Mouse (Mus musculus) liver, embryonic 14.5 days (tissue): ENCODE results near the gene Tfcp2l1. TPM values are rescaled to one million over a fixed set of nuclear protein-coding genes. Genes with fewer than 3 reads are reported as not detected.

ENCODE experiments used
- ATAC-seq: fragments of 200-750 bp; cut with Nextera tagmentation; 2 replicates; pipeline ENCODE4 v1.8.0; 2017; ENCODE audit warnings: moderate number of reproducible peaks, mild to moderate bottlenecking, moderate library complexity; ENCODE audit not compliant: insufficient read depth
- DNase-seq, 3 experiments: peaks; one replicate each; pipeline ENCODE4 v3.0.0-alpha.2; 2012 to 2013; ENCODE audit warnings: low read depth in 3 of 3, low spot score in 3 of 3
- H3K27ac ChIP-seq: fragments of 300-500 bp; sonication (generic); 2 replicates; pipeline ENCODE4 v1.5.1; 2014; ENCODE audit warnings: moderate library complexity, mild to moderate bottlenecking, control low read depth, inconsistent platforms
- H3K27me3 ChIP-seq: fragments of 300-500 bp; sonication (generic); 2 replicates; pipeline ENCODE4 v1.6.1; 2014; ENCODE audit warnings: mild to moderate bottlenecking, low read length, moderate library complexity; ENCODE audit not compliant: control insufficient read depth, insufficient read depth
- H3K36me3 ChIP-seq: fragments of 300-500 bp; sonication (generic); replicated peaks from 2 replicates; pipeline ENCODE4 v1.6.1; 2014; ENCODE audit warnings: low read depth; ENCODE audit not compliant: control insufficient read depth, insufficient read depth
- H3K4me1 ChIP-seq, 2 experiments: fragments of 200-500 bp in 1 of 2; fragments of 300-500 bp in 1 of 2; sonication (generic) in 1 of 2; replicated peaks; 2 replicates each; pipeline ENCODE4 v1.6.1; 2012 to 2014; ENCODE audit warnings: antibody characterized with exemption in 1 of 2, inconsistent platforms in 1 of 2, low read length in 1 of 2; ENCODE audit not compliant: control insufficient read depth in 2 of 2, insufficient read depth in 2 of 2
- H3K4me2 ChIP-seq: fragments of 300-500 bp; sonication (generic); 2 replicates; pipeline ENCODE4 v1.6.1; 2014; ENCODE audit warnings: low read depth, mild to moderate bottlenecking, control low read depth, moderate library complexity
- H3K4me3 ChIP-seq, 2 experiments: fragments of 200-500 bp in 1 of 2; fragments of 300-500 bp in 1 of 2; sonication (generic) in 1 of 2; 2 replicates each; pipeline ENCODE4 v1.5.1; 2012 to 2014; ENCODE audit warnings: low read depth in 2 of 2, low read length in 2 of 2, mild to moderate bottlenecking in 2 of 2, control low read depth in 1 of 2, inconsistent platforms in 1 of 2, moderate library complexity in 1 of 2; ENCODE audit not compliant: insufficient read depth in 1 of 2
- H3K9ac ChIP-seq: fragments of 300-500 bp; sonication (generic); replicated peaks from 2 replicates; pipeline ENCODE4 v1.6.1; 2014; ENCODE audit warnings: mild to moderate bottlenecking, control low read depth, moderate library complexity
- H3K9me3 ChIP-seq: fragments of 300-500 bp; sonication (generic); 2 replicates; pipeline ENCODE4 v1.6.1; 2016; ENCODE audit warnings: low read length, mixed read lengths; ENCODE audit not compliant: control insufficient read depth
- CTCF ChIP-seq: IDR thresholded peaks from 2 replicates; pipeline ENCODE4 v1.5.1; 2016; ENCODE audit warnings: antibody characterized with exemption, low read depth, control low read depth
- EP300 ChIP-seq: IDR thresholded peaks from 2 replicates; pipeline ENCODE4 v1.6.1; 2016; ENCODE audit warnings: antibody characterized with exemption, low read depth
- WGBS: fragments of 180-500 bp; shearing (Covaris S2); extraction: QIAGEN DNeasy Blood & Tissue Kit; methylation state at CpG from one replicate; pipeline ENCODE4 v1.1.7; 2014; ENCODE audit not compliant: insufficient replicate concordance; 5-methylcytosine and 5-hydroxymethylcytosine counted together
- polyA plus RNA-seq, 2 experiments: library from polyadenylated mRNA; depleted of rRNA in 1 of 2; stranded (reverse) in 1 of 2; unstranded in 1 of 2; fragments of >200 nt; fragmentation: Nextera tagmentation in 1 of 2; extraction: Ambion mirVana in 1 of 2; gene quantifications; 2 replicates each; pipeline versions ENCODE4 v1.2.1 to v1.2.3; 2012 to 2014

Tfcp2l1 gene
- polyA plus RNA-seq, 2 experiments: 0.94 to 1.2 TPM

- DNase-seq (no peak), ATAC-seq (no peak)
- no peaks in the 10 kb centered on the region for H3K27me3 ChIP-seq
- no peaks in the 10 kb centered on the region for H3K36me3 ChIP-seq
- peaks cover 0 to 5% of the 10 kb centered on the region in 2 experiments; a peak in 1 of 4 replicates for H3K4me1 ChIP-seq
- TF ChIP-seq EP300: no peak
- no peak for TF ChIP-seq CTCF
- no peak overlapping the region for H3K4me3 ChIP-seq
- H3K9me3 ChIP-seq: no peaks in the 10 kb centered on the region
- 57% methylated on average over 9 of the region's 9 CpGs for WGBS
- H3K9ac ChIP-seq: no peak overlapping the region
- H3K4me2 ChIP-seq: no peak overlapping the region
- H3K27ac ChIP-seq: no peak overlapping the region
Observed at GRCm38 (mm10) chr1:118649933-118650770, 22.4 kb downstream of the Tfcp2l1 start.

- no peaks in the 10 kb centered on the region for H3K9me3 ChIP-seq
- no peaks in the 10 kb centered on the region for H3K36me3 ChIP-seq
- H3K27ac ChIP-seq: no peak overlapping the region
- no peaks in the 10 kb centered on the region for H3K27me3 ChIP-seq
- H3K4me3 ChIP-seq: no peak overlapping the region
- H3K9ac ChIP-seq: no peak overlapping the region
- H3K4me1 ChIP-seq: peaks cover 0 to 4% of the 10 kb centered on the region in 2 experiments; a peak in 1 of 4 replicates
- TF ChIP-seq EP300: no peak
- TF ChIP-seq CTCF: no peak
- no peak overlapping the region for H3K4me2 ChIP-seq
- 42% methylated on average over 3 of the region's 3 CpGs for WGBS
- ATAC-seq (no peak), DNase-seq (no peak)
Observed at GRCm38 (mm10) chr1:118650771-118651080, 23.0 kb downstream of the Tfcp2l1 start.

- no peak for DNase-seq
- no peak for TF ChIP-seq CTCF
- TF ChIP-seq EP300: no peak
- Histone ChIP-seq H3K27ac (no peak overlapping the region), H3K9ac (no peak overlapping the region), H3K9me3 (no peaks in the 10 kb centered on the region), H3K4me1 (0 out of 4 replicates have a peak, but pooled peaks cover 0 to 4% of the 10 kb centered on the region in 2 experiments), H3K4me2 (no peak overlapping the region), H3K36me3 (no peaks in the 10 kb centered on the region), H3K4me3 (no peak overlapping the region), H3K27me3 (no peaks in the 10 kb centered on the region)
- ATAC-seq: no peak
- WGBS: 69% methylated on average over 6 of the region's 6 CpGs
Observed at GRCm38 (mm10) chr1:118658716-118659115, 31.0 kb downstream of the Tfcp2l1 start.

- DNase-seq: no peak
- Histone ChIP-seq H3K4me1 (0 out of 4 replicates have a peak, but pooled peaks cover 0 to 4% of the 10 kb centered on the region in 2 experiments), H3K27ac (no peak overlapping the region), H3K9ac (no peak overlapping the region), H3K4me2 (no peak overlapping the region), H3K36me3 (no peaks in the 10 kb centered on the region), H3K9me3 (no peaks in the 10 kb centered on the region), H3K27me3 (no peaks in the 10 kb centered on the region), H3K4me3 (no peak overlapping the region)
- no peak for TF ChIP-seq EP300
- no peak for TF ChIP-seq CTCF
- ATAC-seq: no peak
- 36% methylated on average over 3 of the region's 3 CpGs for WGBS
Observed at GRCm38 (mm10) chr1:118660880-118661465, 33.2 kb downstream of the Tfcp2l1 start.

- WGBS: 26% methylated on average over 1 of the region's 1 CpGs
- Histone ChIP-seq H3K4me2 (no peak overlapping the region), H3K9ac (no peak overlapping the region), H3K9me3 (no peaks in the 10 kb centered on the region), H3K4me3 (no peak overlapping the region), H3K36me3 (no peaks in the 10 kb centered on the region), H3K4me1 (0 out of 4 replicates have a peak, but pooled peaks cover 0 to 4% of the 10 kb centered on the region in 2 experiments), H3K27ac (no peak overlapping the region), H3K27me3 (no peaks in the 10 kb centered on the region)
- DNase-seq (no peak), ATAC-seq (no peak)
- TF ChIP-seq CTCF (no peak), EP300 (no peak)
Observed at GRCm38 (mm10) chr1:118663062-118663461, 35.3 kb downstream of the Tfcp2l1 start.
